Mouse (Mus musculus): Measurements from ENCODE around the gene Ugt2b36. TPM values are rescaled to one million over a fixed set of nuclear protein-coding genes. Genes with fewer than 3 reads are reported as not detected.

The Ugt2b36 gene
- polyA plus RNA-seq, 1 experiment from 2014 or later = not detected

Other genes starting within 250 kb of the Ugt2b36 start
- gene Ugt2b34, start 185.6 kb downstream of the Ugt2b36 start, polyA plus RNA-seq (2014; fragmentation: Nextera tagmentation; extraction: Ambion mirVana) = not detected in 2 replicates
- gene Ugt2b1, start 166.0 kb downstream of the Ugt2b36 start, polyA plus RNA-seq (2014; fragmentation: Nextera tagmentation; extraction: Ambion mirVana) = not detected in 2 replicates
- gene Ugt2b35, start 91.7 kb downstream of the Ugt2b36 start, polyA plus RNA-seq (2014; fragmentation: Nextera tagmentation; extraction: Ambion mirVana) = not detected in 2 replicates
- gene Ugt2b5, start 47.8 kb upstream of the Ugt2b36 start, polyA plus RNA-seq (2014; fragmentation: Nextera tagmentation; extraction: Ambion mirVana) = 0.09 TPM in 1 of 2 replicates, not detected in the other
- not detected in 2 replicates for gene Ugt2b37, start 162.2 kb upstream of the Ugt2b36 start, polyA plus RNA-seq (2014; fragmentation: Nextera tagmentation; extraction: Ambion mirVana)
- not detected in 2 replicates for gene Ugt2a3, start 244.6 kb upstream of the Ugt2b36 start, polyA plus RNA-seq (2014; fragmentation: Nextera tagmentation; extraction: Ambion mirVana)